Mouse (Mus musculus) thymus, adult 2 months (tissue): Measurements from ENCODE around the gene Ap4m1.

Experiments
- CTCF ChIP-seq: fragments of 200-500 bp; IDR thresholded peaks from 2 replicates; pipeline ENCODE4 v1.5.1; 2012; ENCODE audit warnings: mild to moderate bottlenecking, control low read depth, low read length, moderate library complexity, borderline replicate concordance; ENCODE audit not compliant: control insufficient read depth, poor library complexity, insufficient read depth; ENCODE audit errors: extremely low read depth
- POLR2A ChIP-seq: fragments of 200-500 bp; IDR thresholded peaks from 2 replicates; pipeline ENCODE4 v1.6.1; 2012; ENCODE audit warnings: mild to moderate bottlenecking, low read length, control low read depth, moderate library complexity; ENCODE audit not compliant: control insufficient read depth, poor library complexity, insufficient read depth; ENCODE audit errors: extremely low read depth

DNA sequence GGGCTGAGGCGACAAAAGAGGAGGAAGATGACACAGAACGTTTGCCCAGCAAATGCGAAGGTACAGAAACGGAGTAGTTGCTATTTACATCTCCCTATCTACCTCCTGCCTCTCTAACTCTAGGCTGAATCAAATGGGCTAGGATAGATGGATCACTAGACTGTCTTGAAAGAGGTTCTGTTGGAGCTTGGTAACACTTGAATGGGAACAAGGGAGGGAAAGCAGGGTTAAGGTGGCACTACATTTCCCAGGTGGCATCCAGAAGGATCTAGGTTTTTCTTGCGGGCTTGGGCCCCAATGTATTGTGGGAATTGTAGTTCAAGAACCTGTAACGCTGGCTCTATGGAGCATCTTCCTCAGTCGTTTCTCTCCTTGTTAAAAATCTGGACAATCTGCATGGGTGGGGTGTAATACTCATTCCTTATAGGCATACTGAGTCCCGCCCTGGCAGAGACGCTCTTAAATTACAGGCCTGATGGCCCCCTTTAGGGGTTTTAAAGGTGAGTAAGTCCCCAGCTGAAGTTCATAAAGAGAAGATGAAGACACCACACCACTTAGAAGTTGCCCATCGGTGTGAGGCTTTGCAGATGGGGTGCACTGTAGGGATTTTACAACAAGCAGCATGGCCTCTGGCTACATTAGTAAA is 16.0 kb downstream of the Ap4m1 start:
- TF ChIP-seq POLR2A (no peak), CTCF (no peak)
